Mouse (Mus musculus): Measurements from ENCODE around the gene Slamf9.

Gene Slamf9

GRCm38 (mm10) chr1:172462534-172462933 lies 12.6 kb upstream of the Slamf9 start:
- in situ Hi-C loops (cut with MboI, MseI) = no loop called here

DNA sequence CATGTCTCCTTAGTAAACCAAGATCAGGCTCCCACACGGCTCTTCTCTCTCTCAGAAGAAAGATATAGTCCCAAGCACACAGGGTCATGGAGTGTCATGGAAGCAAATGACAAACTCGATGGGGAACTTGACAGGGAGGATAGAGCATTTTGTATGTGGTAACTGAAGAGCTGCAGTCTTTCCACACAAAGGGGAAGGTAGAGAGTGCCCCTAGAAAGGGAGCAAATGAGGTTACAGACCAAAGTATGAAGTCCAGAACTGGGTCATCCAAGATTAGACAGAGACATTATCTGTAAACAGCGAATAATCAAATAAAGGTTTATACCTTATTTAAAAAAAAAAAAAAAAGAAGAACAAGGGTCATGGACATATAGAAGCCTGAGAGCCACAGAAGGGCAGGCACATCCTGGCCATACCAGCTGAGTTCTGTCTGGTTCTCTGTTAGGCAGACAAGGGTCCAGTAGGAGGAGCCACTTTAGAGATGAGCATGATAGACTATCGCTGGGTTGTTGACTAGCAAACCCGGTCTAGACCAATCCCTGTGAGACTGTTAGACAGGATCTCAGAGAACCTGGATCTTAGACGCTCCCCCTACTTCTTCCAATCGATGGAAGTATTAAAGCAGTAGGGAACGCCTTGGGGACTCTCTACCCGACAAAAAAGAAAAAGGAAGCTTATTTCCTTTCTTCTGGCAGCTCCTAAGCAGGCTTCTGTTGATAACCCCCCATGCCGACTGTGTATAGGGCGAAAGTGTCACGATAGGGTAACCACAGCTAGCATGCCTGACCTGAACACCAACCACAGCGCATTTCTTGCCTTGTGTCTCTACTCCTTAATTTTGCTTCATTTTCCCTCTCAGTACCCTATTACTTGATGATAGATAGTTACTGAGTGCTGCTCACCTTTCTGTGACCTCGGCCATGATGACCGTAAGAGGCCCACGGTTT lies 11.5 kb upstream of the Slamf9 start:
- in situ Hi-C loops (cut with MboI, MseI) = no loop called here

DNA sequence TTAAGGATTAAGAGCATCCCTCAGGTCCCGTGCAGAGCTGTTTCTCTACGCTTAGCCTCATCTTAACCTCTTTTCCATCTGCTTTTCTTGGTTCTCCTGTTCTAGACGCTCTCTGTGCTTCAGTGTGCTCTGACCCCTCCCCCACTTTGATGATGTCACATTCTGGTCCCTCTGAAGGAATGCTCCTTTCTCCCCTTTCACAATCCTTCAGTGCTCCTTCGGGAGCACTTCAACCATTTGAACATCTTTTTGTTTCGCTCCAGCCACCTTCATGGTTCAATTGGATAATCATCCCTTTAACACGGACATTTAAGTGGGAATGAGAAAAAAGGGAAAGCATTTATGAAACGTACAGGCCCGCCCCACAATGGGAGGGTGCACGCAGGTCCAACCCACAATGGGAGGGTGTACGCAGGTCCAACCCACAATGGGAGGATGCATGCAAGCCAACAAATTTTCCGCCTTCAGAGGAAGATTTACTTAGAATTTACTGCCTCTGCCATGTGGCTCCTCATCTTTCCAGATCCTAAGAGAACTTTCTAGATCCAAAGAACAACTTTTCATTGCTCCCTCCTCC lies 6.8 kb upstream of the Slamf9 start:
- in situ Hi-C loops (cut with MboI, MseI) = no loop called here

- in situ Hi-C loops (cut with MboI, MseI) = no loop called here
These were observed 5.8 kb upstream of the Slamf9 start for GRCm38 (mm10) chr1:172469373-172469772.

DNA sequence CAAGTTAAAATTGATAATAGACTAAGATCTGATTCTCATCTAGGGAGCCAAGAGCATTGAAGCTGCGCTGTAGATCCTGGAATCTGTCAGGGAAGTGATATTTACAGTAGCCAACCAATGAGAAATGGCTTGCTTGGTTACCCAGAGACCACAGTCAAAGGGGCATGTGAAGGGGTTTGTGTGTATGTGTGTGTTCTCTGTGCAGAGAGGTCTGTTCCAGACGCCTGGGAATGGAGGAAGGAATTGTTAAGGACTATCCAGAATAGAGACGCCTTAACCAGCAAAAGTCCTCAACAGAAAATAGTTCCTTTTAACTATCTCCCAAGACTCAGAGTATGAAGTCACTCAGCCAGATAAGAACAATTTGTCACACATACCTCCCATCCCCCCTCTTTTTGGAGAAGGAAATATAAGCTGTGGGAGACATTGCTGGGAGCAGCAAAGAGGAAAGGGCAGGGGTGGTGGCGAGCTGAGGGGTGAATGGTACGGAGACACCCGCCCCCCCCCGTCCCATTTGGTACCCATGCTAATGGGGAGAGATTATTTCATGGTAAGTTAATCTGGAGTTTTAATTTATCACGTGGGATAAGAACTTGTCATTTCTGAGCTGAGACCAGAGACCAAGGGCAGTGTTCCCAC lies 5.2 kb upstream of the Slamf9 start:
- in situ Hi-C loops (cut with MboI, MseI) = no loop called here

- in situ Hi-C loops (cut with MboI, MseI) = no loop called here
These were observed 2.2 kb upstream of the Slamf9 start for GRCm38 (mm10) chr1:172472909-172473308.

DNA sequence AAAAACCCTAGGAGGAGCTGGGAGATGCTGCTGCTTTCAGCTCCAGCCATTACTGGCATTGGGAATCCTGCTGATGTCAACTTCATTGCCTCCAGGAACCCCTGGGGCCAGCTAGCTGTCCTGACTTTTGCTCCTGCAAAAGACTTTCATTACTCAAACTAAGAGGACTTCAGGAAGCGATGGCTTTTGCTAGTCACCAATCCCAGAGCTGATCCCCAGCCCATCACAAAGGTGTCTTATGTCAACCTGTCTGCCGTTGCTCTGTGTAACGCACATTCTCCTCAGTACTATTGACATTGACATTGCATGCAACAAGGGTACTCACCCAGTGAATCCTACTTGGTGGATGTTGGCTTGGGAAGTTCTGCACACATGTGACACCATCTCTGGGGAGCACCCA lies 962 bp upstream of the Slamf9 start:
- in situ Hi-C loops (cut with MboI, MseI) = no loop called here

GRCm38 (mm10) chr1:172478020-172478419 lies 2.9 kb downstream of the Slamf9 start:
- in situ Hi-C loops (cut with MboI, MseI) = no loop called here

DNA sequence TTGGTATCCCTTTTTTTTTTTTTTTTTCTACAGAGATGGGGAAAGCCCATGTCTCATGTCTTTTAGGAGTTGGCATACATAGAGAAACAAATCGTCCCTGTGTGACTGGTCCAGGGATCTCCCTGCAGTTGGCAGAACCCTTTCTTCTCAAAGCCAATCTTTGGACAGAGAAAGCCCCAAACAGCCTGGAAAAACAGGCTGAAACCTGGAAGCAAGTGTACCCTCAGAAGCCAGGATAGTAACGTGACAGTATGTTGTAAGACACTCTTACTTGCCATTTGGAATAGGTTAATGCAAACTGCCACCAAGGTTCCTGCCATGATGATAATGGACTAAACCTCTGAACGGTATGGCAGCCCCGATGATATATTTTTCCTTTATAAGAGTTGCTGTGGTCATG lies 5.2 kb downstream of the Slamf9 start:
- in situ Hi-C loops (cut with MboI, MseI) = loop anchor here (5.0 to 10.0 kb wide), 2 partner anchors 68 to 426 kb away; partner anchors contain the start of gene Nhlh1

- in situ Hi-C loops (cut with MboI, MseI) = loop anchor here (5.0 to 10.0 kb wide), 2 partner anchors 69 to 426 kb away; partner anchors contain the start of gene Nhlh1
These were observed 6.0 kb downstream of the Slamf9 start for GRCm38 (mm10) chr1:172481111-172481510.

DNA sequence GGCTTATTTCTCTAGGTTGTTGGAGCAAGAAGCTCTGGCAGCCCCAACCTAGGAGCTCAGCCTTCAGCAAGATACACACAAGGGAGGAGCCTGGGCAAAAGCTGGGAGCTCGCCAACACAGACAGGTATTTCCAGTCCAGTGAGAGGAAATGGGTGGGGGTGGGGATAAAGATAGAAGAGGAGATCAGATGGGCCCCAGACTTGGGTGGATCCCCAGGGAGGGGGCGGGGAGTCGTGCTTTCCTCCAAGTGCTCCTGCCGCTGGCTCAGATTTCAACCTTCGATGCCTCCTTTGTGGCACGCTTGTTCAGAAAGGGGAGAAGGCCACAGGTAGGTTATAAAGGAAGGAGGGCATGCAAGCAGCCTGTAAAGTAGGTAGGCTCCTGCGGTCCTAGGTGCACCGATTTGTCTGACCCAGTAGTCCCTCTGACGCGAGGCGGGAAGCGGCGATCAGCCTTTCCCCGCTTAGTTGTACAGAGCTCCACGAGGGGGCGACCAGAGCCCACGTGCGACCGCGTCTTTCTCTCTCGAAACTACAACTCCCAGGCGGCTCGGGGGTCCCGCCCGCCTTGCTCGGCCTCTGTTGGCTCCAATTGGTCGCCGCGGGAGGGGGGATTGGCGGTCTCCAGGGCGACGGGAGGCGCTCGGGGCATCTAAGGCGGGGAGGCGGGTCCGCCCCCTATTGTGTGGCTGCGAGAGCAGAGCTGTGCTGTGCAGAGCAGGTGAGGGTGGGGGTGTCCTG lies 6.6 kb downstream of the Slamf9 start, which contains the start of gene Igsf9:
Gene Igsf9 (plus strand): TSS at position 249 of the 741 bp plus-strand sequence.
- in situ Hi-C loops (cut with MboI, MseI) = loop anchor here (5.0 to 10.0 kb wide), 2 partner anchors 69 to 427 kb away; partner anchors contain the start of gene Nhlh1

DNA sequence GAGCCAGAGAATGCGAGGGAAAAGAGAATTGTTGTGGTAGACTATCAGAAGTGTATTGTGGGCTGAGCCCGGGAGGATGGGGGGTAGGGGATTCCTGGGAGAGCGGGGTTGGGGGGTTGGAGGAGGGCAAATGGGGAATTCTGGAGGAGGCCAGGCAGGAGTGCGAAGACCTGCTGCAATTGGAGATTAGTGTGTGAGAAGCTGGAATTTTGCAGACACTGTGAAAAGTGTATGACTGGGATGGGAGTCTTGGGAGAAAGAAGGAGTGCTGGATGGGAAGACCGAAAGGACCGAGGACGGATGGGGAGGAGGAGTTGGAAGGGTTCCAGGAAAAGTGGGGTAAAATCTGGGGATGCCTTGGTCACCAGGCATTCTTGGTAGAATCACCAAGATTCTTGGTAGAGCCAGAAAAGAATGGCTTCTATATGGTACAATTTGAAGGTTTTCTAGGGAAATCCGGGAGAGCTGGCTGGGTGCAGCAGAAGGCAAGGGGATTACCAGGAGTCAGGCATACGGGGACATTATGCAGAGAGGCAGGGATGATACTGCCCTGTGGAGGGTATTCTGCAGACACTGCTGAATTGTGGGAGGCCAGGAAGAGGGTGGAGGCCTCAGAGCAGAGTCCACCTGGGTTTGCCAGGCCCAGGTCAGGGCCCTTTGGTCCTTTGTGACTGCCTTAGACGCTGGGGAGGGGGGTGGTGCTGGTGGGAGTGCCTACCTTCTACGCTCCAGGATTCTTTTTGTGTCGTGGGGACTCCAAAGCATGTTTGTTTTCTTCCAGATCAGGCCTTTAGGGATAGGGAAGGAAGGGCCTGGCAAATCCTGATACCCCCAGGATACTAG lies 7.6 kb downstream of the Slamf9 start:
- in situ Hi-C loops (cut with MboI, MseI) = loop anchor here (5.0 to 10.0 kb wide), 2 partner anchors 70 to 428 kb away; partner anchors contain the start of gene Nhlh1

- in situ Hi-C loops (cut with MboI, MseI) = loop anchor here (5.0 to 10.0 kb wide), 2 partner anchors 71 to 429 kb away; partner anchors contain the start of gene Nhlh1
These were observed 8.2 kb downstream of the Slamf9 start for GRCm38 (mm10) chr1:172483361-172483660.

GRCm38 (mm10) chr1:172484236-172484635 lies 9.1 kb downstream of the Slamf9 start:
- in situ Hi-C loops (cut with MboI, MseI) = loop anchor here (5.0 to 10.0 kb wide), 2 partner anchors 72 to 429 kb away; partner anchors contain the start of gene Nhlh1

DNA sequence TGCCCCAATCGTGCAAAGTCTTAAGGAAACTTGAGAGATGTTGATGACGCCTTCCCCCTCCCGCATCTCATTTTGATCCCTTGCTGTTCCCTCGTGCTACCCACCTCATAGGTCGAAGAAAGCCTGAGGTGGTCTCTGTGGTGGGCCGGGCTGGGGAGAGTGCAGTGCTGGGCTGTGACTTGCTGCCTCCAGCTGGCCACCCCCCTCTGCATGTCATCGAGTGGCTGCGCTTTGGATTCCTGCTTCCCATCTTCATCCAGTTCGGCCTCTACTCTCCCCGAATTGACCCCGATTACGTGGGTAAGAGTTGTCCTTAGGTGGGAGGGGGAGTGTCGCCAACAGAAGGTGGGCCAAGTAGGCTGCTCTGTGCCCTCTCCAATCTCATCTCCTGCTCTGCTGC lies 9.5 kb downstream of the Slamf9 start:
- in situ Hi-C loops (cut with MboI, MseI) = loop anchor here (5.0 to 10.0 kb wide), 2 partner anchors 72 to 430 kb away; partner anchors contain the start of gene Nhlh1

- in situ Hi-C loops (cut with MboI, MseI) = loop anchor here (10.0 kb wide), 1 partner anchor 431 kb away; the partner anchor contains the start of gene Nhlh1
These were observed 10.7 kb downstream of the Slamf9 start for GRCm38 (mm10) chr1:172485821-172486220.

DNA sequence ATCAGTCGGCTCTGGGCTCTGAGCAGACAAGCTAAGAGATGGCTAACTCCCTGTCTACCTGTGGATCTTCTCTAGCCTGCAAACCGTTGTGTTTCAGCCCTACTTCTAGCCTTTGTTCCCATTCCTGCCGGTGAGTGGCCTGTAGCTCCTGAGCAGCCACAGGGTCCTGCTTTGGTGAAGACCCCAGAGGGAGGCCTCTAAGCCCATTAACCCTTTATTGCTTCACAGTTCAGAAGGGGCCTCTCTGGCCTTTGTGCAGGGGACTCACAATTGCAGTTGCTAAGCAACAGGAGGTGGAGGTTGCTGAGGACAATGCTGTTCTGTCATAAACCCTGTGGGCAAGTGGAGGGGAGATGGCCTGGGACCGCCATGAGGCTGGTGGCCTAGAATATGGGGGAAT lies 11.1 kb downstream of the Slamf9 start:
- in situ Hi-C loops (cut with MboI, MseI) = loop anchor here (10.0 kb wide), 1 partner anchor 431 kb away; the partner anchor contains the start of gene Nhlh1

GRCm38 (mm10) chr1:172486651-172487050 lies 11.5 kb downstream of the Slamf9 start:
- in situ Hi-C loops (cut with MboI, MseI) = loop anchor here (10.0 kb wide), 1 partner anchor 432 kb away; the partner anchor contains the start of gene Nhlh1

DNA sequence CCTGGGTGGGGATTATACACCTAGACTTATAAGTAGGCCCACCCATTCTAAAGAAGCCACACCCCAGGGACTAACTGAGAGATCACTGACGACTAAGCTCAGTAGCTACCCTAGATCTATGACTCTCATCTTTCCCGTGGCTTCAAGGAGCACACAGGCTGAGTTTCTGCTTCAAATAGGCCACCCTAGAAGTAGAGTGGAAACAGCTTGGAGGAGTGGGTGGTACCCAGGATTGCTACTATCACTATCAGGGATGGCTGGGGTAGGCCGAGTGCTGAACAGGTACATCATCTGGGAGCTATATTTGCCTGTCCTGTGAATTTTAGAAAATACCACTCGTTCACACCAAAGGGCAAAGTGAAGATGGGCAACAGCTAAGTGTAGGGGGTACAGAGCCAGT lies 12.7 kb downstream of the Slamf9 start:
- in situ Hi-C loops (cut with MboI, MseI) = loop anchor here (10.0 kb wide), 1 partner anchor 433 kb away; the partner anchor contains the start of gene Nhlh1

DNA sequence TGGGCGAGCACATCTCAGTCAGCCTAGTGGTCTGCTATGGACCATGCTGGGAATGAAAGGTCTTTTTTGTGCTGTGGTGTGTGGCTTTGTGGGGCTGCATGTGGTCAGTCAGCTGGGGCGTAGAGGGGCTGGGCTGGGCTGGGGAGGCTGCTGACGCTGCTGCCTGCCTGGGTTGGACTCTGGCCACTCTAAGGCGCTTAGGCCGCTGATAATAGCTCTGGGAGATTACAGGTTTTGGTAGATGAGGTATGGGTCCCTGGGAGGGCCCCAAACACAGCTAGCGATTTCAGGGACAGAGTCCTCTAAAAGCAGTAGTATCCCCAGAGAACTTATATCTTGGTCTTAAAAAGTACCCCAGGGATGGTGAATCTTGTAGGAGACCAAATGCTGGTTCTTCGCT lies 13.7 kb downstream of the Slamf9 start:
- in situ Hi-C loops (cut with MboI, MseI) = loop anchor here (10.0 kb wide), 1 partner anchor 434 kb away; the partner anchor contains the start of gene Nhlh1
